Mouse (Mus musculus) CD4-positive helper T cell, adult 2 months (primary cell): Measurements from ENCODE around the gene Frs3.

Experiments
- DNase-seq: peaks from one replicate; pipeline ENCODE4 v3.0.0-alpha.2; 2012; ENCODE audit warnings: low read depth, missing footprints, low spot score

The Frs3 gene

GRCm38 (mm10) chr17:47691650-47692049, 2.8 kb downstream of the Frs3 start:
- DNase-seq = no peak

- DNase-seq = no peak
Observed at GRCm38 (mm10) chr17:47693671-47694441, 5.0 kb downstream of the Frs3 start.

GRCm38 (mm10) chr17:47694442-47694502, 5.4 kb downstream of the Frs3 start, which contains the start of gene Gm21981:
TSS of gene Gm21981 (minus strand) at chr17:47694455.
- DNase-seq = no peak

GRCm38 (mm10) chr17:47694503-47695336, 5.9 kb downstream of the Frs3 start, which contains the start of gene Prickle4:
TSS of gene Prickle4 (minus strand) at chr17:47694736.
- peak; percentile 93 for DNase-seq

- DNase-seq = no peak
Observed at GRCm38 (mm10) chr17:47695337-47695710, 6.5 kb downstream of the Frs3 start.

GRCm38 (mm10) chr17:47698156-47698555, 9.3 kb downstream of the Frs3 start:
- no peak for DNase-seq

GRCm38 (mm10) chr17:47699055-47699454, 10.2 kb downstream of the Frs3 start:
- DNase-seq = no peak

GRCm38 (mm10) chr17:47701793-47702192, 13.0 kb downstream of the Frs3 start:
- no peak for DNase-seq

- no peak for DNase-seq
Observed at GRCm38 (mm10) chr17:47702548-47703345, 13.9 kb downstream of the Frs3 start.

- no peak for DNase-seq
Observed at GRCm38 (mm10) chr17:47703556-47703955, 14.7 kb downstream of the Frs3 start.

GRCm38 (mm10) chr17:47704692-47705091, 15.9 kb downstream of the Frs3 start:
- DNase-seq = no peak

GRCm38 (mm10) chr17:47706196-47706595, 17.4 kb downstream of the Frs3 start:
- no peak for DNase-seq

- no peak for DNase-seq
Observed at GRCm38 (mm10) chr17:47707961-47708360, 19.1 kb downstream of the Frs3 start.

GRCm38 (mm10) chr17:47708972-47709371, 20.1 kb downstream of the Frs3 start:
- DNase-seq = no peak

GRCm38 (mm10) chr17:47710036-47710435, 21.2 kb downstream of the Frs3 start:
- no peak for DNase-seq

- no peak for DNase-seq
Observed at GRCm38 (mm10) chr17:47711883-47712282, 23.1 kb downstream of the Frs3 start.

GRCm38 (mm10) chr17:47712889-47713571, 24.2 kb downstream of the Frs3 start:
- DNase-seq = no peak

GRCm38 (mm10) chr17:47715037-47715436, 26.2 kb downstream of the Frs3 start:
- no peak for DNase-seq

GRCm38 (mm10) chr17:47721183-47721582, 32.4 kb downstream of the Frs3 start:
- no peak for DNase-seq

GRCm38 (mm10) chr17:47726566-47726965, 37.7 kb downstream of the Frs3 start, which contains the start of gene Pgc:
TSS of gene Pgc (plus strand) at chr17:47726842.
- no peak for DNase-seq

- DNase-seq = no peak
Observed at GRCm38 (mm10) chr17:47730633-47731575, 42.1 kb downstream of the Frs3 start.
